Mouse (Mus musculus) erythroblast, embryonic 14.5 days (primary cell): Measurements from ENCODE around the gene Cse1l.

Experiments
- GATA1 ChIP-seq: IDR thresholded peaks from 2 replicates; pipeline ENCODE4 v1.6.1; 2012; ENCODE audit warnings: low read length, inconsistent platforms, mixed read lengths
- TAL1 ChIP-seq: IDR thresholded peaks from 3 replicates; pipeline ENCODE4 v1.6.1; 2012; ENCODE audit warnings: low read length, inconsistent platforms, mixed read lengths

DNA sequence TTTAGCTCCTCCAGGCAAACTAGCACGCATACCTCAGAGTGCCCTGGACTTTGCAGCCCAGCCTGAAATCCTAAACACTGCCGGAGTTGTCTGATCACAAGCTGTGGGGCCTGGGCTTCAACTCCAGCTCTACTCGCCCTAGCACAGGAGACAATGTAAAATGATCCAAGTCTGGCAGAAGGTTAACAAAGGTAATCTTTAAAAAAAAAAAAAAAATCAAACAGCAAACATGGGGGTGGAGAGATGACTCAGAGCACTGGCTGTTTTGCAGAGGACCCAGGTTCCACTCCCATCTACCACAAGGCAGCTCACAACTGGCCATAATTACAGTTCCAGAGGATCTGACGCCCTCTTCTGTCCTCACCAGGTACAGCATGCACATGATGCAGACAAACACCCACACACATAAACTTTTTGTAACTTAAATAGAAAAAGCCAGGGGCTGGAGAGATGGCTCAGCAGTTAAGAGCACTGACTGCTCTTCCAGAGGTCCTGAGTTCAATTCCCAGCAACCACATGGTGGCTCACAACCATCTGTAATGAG, 77.6 kb downstream of the Cse1l start:
- TF ChIP-seq GATA1 (no peak), TAL1 (no peak)
